Mouse (Mus musculus) midbrain, embryonic 13.5 days (tissue): ENCODE measurements around the gene Gm8909. TPM values are rescaled to one million over a fixed set of nuclear protein-coding genes. Genes with fewer than 3 reads are reported as not detected.
A peak's percentile ranks its signal among the peaks of the same experiment; 100 is the strongest.
"Not testable (repeated sequence)": the region's sequence is repeated elsewhere in the genome, so short reads cannot be mapped to it uniquely, and the experiment has no call there.

ENCODE experiments used
- ATAC-seq: fragments of 200-750 bp; cut with Nextera tagmentation; 2 replicates; pipeline ENCODE4 v1.8.0; 2017; ENCODE audit warnings: mild to moderate bottlenecking, moderate TSS enrichment, moderate library complexity
- H3K27ac ChIP-seq: fragments of 300-500 bp; sonication (generic); 2 replicates; pipeline ENCODE4 v1.5.1; 2015; ENCODE audit warnings: inconsistent platforms, mild to moderate bottlenecking, moderate library complexity
- H3K27me3 ChIP-seq: fragments of 300-500 bp; sonication (generic); 2 replicates; pipeline ENCODE4 v1.6.1; 2015; ENCODE audit warnings: mild to moderate bottlenecking, inconsistent platforms
- H3K36me3 ChIP-seq: fragments of 300-500 bp; sonication (generic); 2 replicates; pipeline ENCODE4 v1.6.1; 2015; ENCODE audit warnings: mild to moderate bottlenecking, inconsistent platforms
- H3K4me1 ChIP-seq: fragments of 300-500 bp; sonication (generic); replicated peaks from 2 replicates; pipeline ENCODE4 v1.6.1; 2015; ENCODE audit warnings: inconsistent platforms
- H3K4me2 ChIP-seq: fragments of 300-500 bp; sonication (generic); replicated peaks from 2 replicates; pipeline ENCODE4 v1.6.1; 2015; ENCODE audit warnings: moderate library complexity, mild to moderate bottlenecking, inconsistent platforms
- H3K4me3 ChIP-seq: fragments of 300-500 bp; sonication (generic); replicated peaks from 2 replicates; pipeline ENCODE4 v1.5.1; 2015; ENCODE audit warnings: mild to moderate bottlenecking, inconsistent platforms
- H3K9ac ChIP-seq: fragments of 300-500 bp; sonication (generic); replicated peaks from 2 replicates; pipeline ENCODE4 v1.6.1; 2015; ENCODE audit warnings: mild to moderate bottlenecking, inconsistent platforms
- H3K9me3 ChIP-seq: fragments of 300-500 bp; sonication (generic); 2 replicates; pipeline ENCODE4 v1.6.1; 2016; ENCODE audit warnings: mild to moderate bottlenecking, inconsistent platforms
- WGBS: fragments of 180-500 bp; shearing (Covaris S2); methylation state at CpG from one replicate; pipeline ENCODE4 v1.1.7; 2015; 5-methylcytosine and 5-hydroxymethylcytosine counted together
- polyA plus RNA-seq: library from polyadenylated mRNA; unstranded; fragments of >200 nt; fragmentation: Nextera tagmentation; extraction: Ambion mirVana; gene quantifications from 2 replicates; pipeline ENCODE4 v1.2.1, GENCODE M21; 2015

Gm8909 gene
- polyA plus RNA-seq, 1 experiment from 2014 or later: not detected

GRCm38 (mm10) chr17:36187540-36187939 lies 19.2 kb upstream of the Gm8909 start:
- ATAC-seq: no peak
- no peaks in the 10 kb centered on the region for H3K9me3 ChIP-seq
- H3K4me1 ChIP-seq: no peaks in the 10 kb centered on the region
- no peak overlapping the region for H3K4me3 ChIP-seq
- WGBS: 64% methylated on average over 3 of the region's 3 CpGs
- H3K36me3 ChIP-seq: no peaks in the 10 kb centered on the region
- H3K27me3 ChIP-seq: peaks cover 29% of the 10 kb centered on the region
- no peak overlapping the region for H3K4me2 ChIP-seq
- H3K27ac ChIP-seq: no peak overlapping the region
- no peak overlapping the region for H3K9ac ChIP-seq

GRCm38 (mm10) chr17:36182212-36182611 lies 13.9 kb upstream of the Gm8909 start:
- Histone ChIP-seq H3K36me3 (no peaks in the 10 kb centered on the region), H3K9ac (no peak overlapping the region), H3K4me3 (no peak overlapping the region), H3K27ac (no peak overlapping the region), H3K27me3 (peaks cover 41% of the 10 kb centered on the region), H3K4me2 (no peak overlapping the region), H3K4me1 (peaks cover 6% of the 10 kb centered on the region), H3K9me3 (no peaks in the 10 kb centered on the region)
- no peak for ATAC-seq
- 72% methylated on average over 12 of the region's 12 CpGs for WGBS

DNA sequence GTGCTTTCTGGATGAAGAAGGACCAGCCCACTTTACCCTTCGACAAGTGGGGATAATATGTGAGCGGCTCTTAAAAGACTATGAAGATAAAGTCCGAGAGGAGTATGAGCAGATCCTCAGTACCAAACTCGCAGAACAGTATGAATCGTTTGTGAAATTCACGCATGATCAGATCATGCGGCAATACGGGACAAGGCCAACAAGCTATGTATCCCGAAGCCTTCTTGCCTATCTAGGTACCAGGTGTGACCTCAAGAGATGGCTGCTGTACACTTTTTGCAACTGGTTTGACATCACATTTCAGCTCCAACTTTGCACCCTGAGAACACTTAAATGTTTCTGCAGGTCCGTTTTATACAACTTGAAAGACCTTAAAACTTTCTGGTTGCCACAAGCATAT lies 11.1 kb upstream of the Gm8909 start:
- not testable (repeated sequence) for H3K4me1 ChIP-seq, H3K9me3 ChIP-seq, H3K9ac ChIP-seq, H3K27ac ChIP-seq, H3K36me3 ChIP-seq, ATAC-seq
- Histone ChIP-seq H3K4me2 (peak overlapping the region; percentile 62), H3K27me3 (peaks cover 39% of the 10 kb centered on the region), H3K4me3 (peak overlapping the region; percentile 37)
- 9% methylated on average over 10 of the region's 10 CpGs for WGBS

GRCm38 (mm10) chr17:36178938-36179337 lies 10.6 kb upstream of the Gm8909 start:
- not testable (repeated sequence) for H3K4me1 ChIP-seq, H3K27ac ChIP-seq, H3K9me3 ChIP-seq, H3K36me3 ChIP-seq
- peaks cover 43% of the 10 kb centered on the region for H3K27me3 ChIP-seq
- 0 out of 2 replicates have a peak, but pooled peaks have one; percentile 37 for ATAC-seq
- peak overlapping the region; percentile 41; the same call in 1 of the 2 replicates for H3K9ac ChIP-seq
- peak overlapping the region; percentile 37 for H3K4me3 ChIP-seq
- H3K4me2 ChIP-seq: peak overlapping the region; percentile 62
- WGBS: under 1% methylated on average over 40 of the region's 40 CpGs

DNA sequence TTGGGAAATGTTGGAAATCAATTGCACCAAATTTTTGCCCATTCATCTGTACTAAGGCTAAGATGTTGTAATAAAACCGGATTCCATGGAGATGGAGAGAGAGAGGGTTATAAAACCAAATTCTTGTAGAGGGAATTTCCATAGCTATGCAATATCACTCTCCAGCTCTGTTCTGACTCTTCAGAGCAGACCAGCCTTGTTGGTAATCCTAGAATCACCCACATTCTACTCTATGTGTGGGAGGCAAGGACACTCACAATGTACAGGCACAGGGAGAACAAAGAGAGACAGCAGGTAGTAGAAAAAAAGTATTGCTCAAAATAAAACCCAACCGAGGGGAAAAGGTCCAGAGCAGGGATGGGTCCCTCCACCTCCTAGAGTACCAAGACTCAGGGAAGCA lies 7.8 kb upstream of the Gm8909 start:
- H3K27me3 ChIP-seq: peaks cover 33% of the 10 kb centered on the region
- H3K4me1 ChIP-seq, H3K27ac ChIP-seq, H3K4me3 ChIP-seq, H3K9ac ChIP-seq, H3K4me2 ChIP-seq, H3K36me3 ChIP-seq, H3K9me3 ChIP-seq, ATAC-seq: not testable (repeated sequence)
- WGBS: no CpG with 5 or more reads among the region's 2 CpGs

DNA sequence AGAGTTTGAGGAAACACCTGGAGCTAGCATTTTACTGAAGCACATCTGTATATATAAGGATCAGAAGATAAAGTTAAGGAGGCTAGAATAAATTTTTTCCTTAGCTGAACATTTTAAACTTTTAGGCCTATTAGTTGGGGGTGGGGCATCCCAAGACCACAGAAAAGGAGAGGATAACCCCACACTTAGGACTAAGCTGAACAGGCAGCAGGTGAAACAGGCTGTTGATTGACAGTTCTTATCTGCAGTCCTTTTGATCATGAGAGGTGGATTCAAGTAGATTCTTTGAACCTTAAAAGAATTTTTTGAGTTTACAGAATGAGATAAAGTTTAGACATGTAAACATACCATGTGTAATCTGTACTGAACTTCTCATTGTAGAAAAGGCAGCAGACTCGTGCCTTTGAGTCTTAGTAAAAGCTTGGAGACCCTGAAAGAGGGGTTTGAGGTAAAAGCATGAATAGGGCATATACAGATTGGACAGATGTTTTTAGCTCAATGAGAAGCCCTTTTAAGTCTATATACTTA lies 2.0 kb upstream of the Gm8909 start:
- ATAC-seq: no peak
- Histone ChIP-seq H3K9ac (no peak overlapping the region), H3K27ac (no peak overlapping the region), H3K4me1 (no peaks in the 10 kb centered on the region), H3K4me2 (no peak overlapping the region), H3K27me3 (peaks cover 61% of the 10 kb centered on the region), H3K4me3 (no peak overlapping the region), H3K36me3 (no peaks in the 10 kb centered on the region), H3K9me3 (peaks cover 4% of the 10 kb centered on the region; the same call in 1 of the 2 replicates)
- 54% methylated on average over 1 of the region's 1 CpGs for WGBS

GRCm38 (mm10) chr17:36169753-36170152 lies 1.4 kb upstream of the Gm8909 start:
- ATAC-seq: no peak
- Histone ChIP-seq H3K4me2 (no peak overlapping the region), H3K27me3 (peaks cover 67% of the 10 kb centered on the region), H3K4me1 (no peaks in the 10 kb centered on the region), H3K36me3 (no peaks in the 10 kb centered on the region), H3K9me3 (peaks cover 4% of the 10 kb centered on the region; the same call in 1 of the 2 replicates), H3K27ac (no peak overlapping the region), H3K4me3 (no peak overlapping the region), H3K9ac (no peak overlapping the region)

DNA sequence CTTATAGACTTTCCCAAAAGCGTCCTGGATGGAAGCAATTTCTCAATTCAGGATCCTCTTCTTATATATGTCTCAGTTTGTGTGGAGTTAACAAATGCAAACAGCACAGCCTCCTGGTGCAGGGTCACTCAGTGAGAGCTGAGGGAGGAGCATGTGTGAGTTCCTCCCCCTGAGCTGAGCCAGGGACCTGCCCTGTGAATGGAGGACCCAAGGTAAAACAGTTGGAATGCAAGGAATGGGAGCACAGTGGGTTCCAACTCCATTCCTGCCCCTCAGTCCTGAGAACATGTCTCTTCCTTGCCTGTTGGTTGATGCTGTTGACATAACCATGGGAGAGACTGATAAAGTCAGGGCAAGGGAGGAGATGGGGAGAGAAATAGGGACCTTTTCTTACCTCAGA lies 757 bp upstream of the Gm8909 start:
- peaks cover 68% of the 10 kb centered on the region for H3K27me3 ChIP-seq
- WGBS: 67% methylated on average over 1 of the region's 1 CpGs
- not testable (repeated sequence) for ATAC-seq, H3K4me2 ChIP-seq, H3K27ac ChIP-seq, H3K36me3 ChIP-seq, H3K9ac ChIP-seq, H3K4me3 ChIP-seq, H3K4me1 ChIP-seq, H3K9me3 ChIP-seq

DNA sequence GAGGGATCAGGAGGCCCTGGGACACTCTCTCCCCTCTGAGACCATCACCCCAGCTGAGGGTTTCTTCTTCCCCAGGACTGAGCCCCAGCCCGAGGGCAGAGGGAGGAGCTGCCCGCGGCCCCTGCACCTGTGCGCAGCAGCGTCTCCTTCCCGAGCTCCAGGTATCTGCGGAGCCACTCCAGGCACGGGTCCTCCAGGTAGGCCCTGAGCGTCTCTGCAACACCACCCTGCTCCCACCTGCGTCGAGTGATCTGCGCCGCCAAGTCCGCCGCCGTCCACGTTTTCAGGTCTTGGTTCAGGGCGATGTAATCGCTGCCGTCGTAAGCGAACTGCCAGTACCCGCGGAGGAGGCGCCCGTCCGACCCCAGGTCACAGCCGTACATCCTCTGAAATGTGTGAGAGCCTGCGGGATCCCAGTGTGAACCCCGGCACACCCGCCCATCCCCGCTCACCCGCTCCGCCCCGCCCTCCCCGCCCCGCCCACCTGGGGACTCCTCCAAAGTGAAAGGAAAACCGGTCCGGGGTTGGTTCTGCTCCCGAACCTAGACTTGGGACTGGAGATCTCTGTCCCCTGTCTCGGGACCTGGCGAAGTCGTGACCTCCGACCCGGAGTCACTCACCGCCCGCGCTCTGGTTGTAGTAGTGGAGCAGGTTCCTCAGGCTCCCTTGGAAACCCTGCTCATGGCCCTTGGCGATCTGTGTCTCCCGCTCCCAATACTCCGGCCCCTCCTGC lies 865 bp downstream of the Gm8909 start:
- H3K27ac ChIP-seq: no peak overlapping the region
- H3K36me3 ChIP-seq: no peaks in the 10 kb centered on the region
- H3K27me3 ChIP-seq: peaks cover 84% of the 10 kb centered on the region
- peak overlapping the region; percentile 39 for H3K4me2 ChIP-seq
- peak overlapping the region; percentile 20 for H3K4me3 ChIP-seq
- no peak for ATAC-seq
- under 1% methylated on average over 51 of the region's 51 CpGs for WGBS
- H3K9ac ChIP-seq: no peak overlapping the region
- H3K4me1 ChIP-seq: no peaks in the 10 kb centered on the region
- peaks cover 4% of the 10 kb centered on the region; the same call in 1 of the 2 replicates for H3K9me3 ChIP-seq

DNA sequence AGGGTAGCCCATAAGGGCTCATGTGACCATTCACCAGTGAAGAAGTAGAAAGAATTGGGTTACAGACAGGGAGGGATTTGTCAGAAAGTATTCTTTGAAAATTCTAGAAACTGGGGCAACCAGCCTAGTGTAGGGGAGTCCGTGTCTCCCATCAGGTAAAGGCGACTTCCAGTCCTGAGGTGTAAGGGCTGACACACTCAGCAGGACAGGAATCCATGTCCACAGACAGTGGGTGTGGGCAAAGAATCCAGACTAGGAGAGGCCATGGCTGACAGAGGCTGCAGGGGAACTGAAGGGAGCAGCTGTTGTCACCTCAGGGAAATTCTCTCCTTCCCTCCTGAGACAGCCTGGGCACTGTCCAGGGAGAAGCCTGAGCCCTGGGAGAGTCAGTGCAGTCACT lies 1.4 kb downstream of the Gm8909 start:
- not testable (repeated sequence) for H3K4me2 ChIP-seq, H3K4me3 ChIP-seq, H3K9me3 ChIP-seq, H3K27ac ChIP-seq, ATAC-seq, H3K9ac ChIP-seq, H3K4me1 ChIP-seq, H3K36me3 ChIP-seq
- WGBS: 10% methylated on average over 2 of the region's 2 CpGs
- H3K27me3 ChIP-seq: peaks cover 89% of the 10 kb centered on the region

DNA sequence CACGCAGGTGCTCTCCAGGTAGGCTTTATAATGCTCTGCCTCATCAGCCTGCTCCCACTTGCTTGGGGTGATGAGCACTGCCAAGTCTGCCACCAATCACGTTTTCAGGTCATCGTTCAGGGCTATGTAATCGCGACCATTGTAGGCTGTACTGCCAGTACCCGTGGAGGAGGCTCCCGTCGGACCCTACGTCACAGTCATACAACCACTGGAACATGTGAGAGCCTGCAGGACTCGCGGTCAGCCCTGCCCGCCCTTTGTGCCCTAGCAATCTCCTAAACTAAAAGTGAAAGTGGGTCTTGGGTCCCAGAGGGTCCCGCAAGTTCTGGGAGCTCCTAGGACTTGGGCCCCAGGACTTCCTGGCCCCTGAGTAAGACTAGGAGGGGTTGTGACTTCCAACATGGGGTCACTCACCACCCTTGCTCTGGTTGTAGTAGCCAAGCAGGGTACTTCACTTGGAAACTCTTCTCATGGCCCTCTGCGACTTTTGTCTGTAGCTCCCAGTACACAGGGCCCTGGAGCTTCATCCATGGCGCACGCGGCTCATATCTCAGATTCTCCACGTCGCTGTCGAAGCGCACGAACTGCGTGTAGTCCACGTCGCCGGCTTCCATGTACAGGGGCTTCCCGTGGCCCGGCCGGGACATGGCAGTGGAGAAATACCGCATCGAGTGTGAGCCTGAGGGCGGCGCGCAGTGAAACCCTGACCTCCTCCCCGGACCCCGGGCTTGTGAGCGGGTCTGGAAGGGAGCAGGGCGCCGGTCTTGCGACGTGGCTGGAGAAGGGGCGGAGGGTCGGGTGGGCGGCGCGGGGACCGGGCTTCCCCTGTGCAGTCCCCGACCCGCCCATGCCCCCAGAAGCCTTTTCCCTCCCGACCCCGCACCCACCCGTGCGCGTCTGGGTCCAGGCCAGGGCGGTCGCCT lies 6.9 kb downstream of the Gm8909 start:
- peaks cover 94% of the 10 kb centered on the region for H3K27me3 ChIP-seq
- H3K9ac ChIP-seq: no peak overlapping the region
- H3K4me3 ChIP-seq: 0 out of 2 replicates have a peak overlapping the region, but pooled peaks have one; percentile 8
- peaks cover 8% of the 10 kb centered on the region; the same call in 1 of the 2 replicates for H3K4me1 ChIP-seq
- ATAC-seq: no peak
- no peaks in the 10 kb centered on the region for H3K9me3 ChIP-seq
- no peaks in the 10 kb centered on the region for H3K36me3 ChIP-seq
- 0 out of 2 replicates have a peak overlapping the region, but pooled peaks have one; percentile 22 for H3K4me2 ChIP-seq
- WGBS: 2% methylated on average over 56 of the region's 56 CpGs
- H3K27ac ChIP-seq: no peak overlapping the region

- H3K27me3 ChIP-seq: peaks cover 80% of the 10 kb centered on the region
These were observed 10.1 kb downstream of the Gm8909 start for GRCm38 (mm10) chr17:36158264-36158663.

More at GRCm38 (mm10) chr17:36158264-36158663, 10.1 kb downstream of the Gm8909 start:
- ATAC-seq, H3K36me3 ChIP-seq, H3K9ac ChIP-seq, H3K9me3 ChIP-seq, H3K4me1 ChIP-seq, H3K27ac ChIP-seq: not testable (repeated sequence)
- Histone ChIP-seq H3K4me2 (peak overlapping the region; percentile 50), H3K4me3 (peak overlapping the region; percentile 27)
- 7% methylated on average over 11 of the region's 11 CpGs for WGBS
